22 mouse cellular contexts compared by ENCODE assay signal in genomic region chrX:142703953-142704352, GRCm38 (mm10). TPM values are rescaled to one million over a fixed set of nuclear protein-coding genes. Genes with fewer than 3 reads are reported as not detected.
A peak's percentile ranks its signal among the peaks of the same experiment; 100 is the strongest.
DNase-seq lines count a peak whose midpoint lies in the region; ATAC-seq and TF ChIP-seq lines count a peak whose summit lies in the region.
"Had no signal": no experiment of that assay in that cellular context is flagged by ENCODE, and none has a peak within 500 bp of the region (broad histone marks: within the 10 kb centered on the region; RNA-seq: fewer than 3 reads in every experiment).

No protein-coding gene starts in this region.

- no peak overlapping the region for H3K4me2 ChIP-seq in CH12.LX (ENCODE audit: insufficient read depth, low read depth, poor library complexity, severe bottlenecking)
- H3K4me2 ChIP-seq in midbrain, embryonic 14.5 days (ENCODE audit: low read length) = no peak overlapping the region

- H3K79me2 ChIP-seq in CH12.LX (replicated peaks; ENCODE audit: control insufficient read depth, extremely low read depth, insufficient read depth, poor library complexity, severe bottlenecking) (no peaks in the 10 kb centered on the region), MEL (ENCODE audit: control insufficient read depth, insufficient read depth, low read length, poor library complexity) (peaks cover 12% of the 10 kb centered on the region)

- TF ChIP-seq POLR2A in CH12.LX (IDR thresholded peaks at IDR 0.05; ENCODE audit: low read depth, low read length) (no peak), MEL (IDR thresholded peaks at IDR 0.05; ENCODE audit: control insufficient read depth in 1 of 2, insufficient read depth in 1 of 2, low read depth in 1 of 2, low read length in 2 of 2, poor library complexity in 1 of 2) (no peak)

- H3K27me3 ChIP-seq in CH12.LX (replicated peaks) = no peaks in the 10 kb centered on the region
- H3K27me3 ChIP-seq in MEL (ENCODE audit: control insufficient read depth in 1 of 2, insufficient read depth in 2 of 2, low read length in 2 of 2) = no peaks in the 10 kb centered on the region
- no peaks in the 10 kb centered on the region for H3K27me3 ChIP-seq in midbrain, embryonic 14.5 days (ENCODE audit: control insufficient read depth, insufficient read depth, low read length)

- TF ChIP-seq EP300 in CH12.LX (IDR thresholded peaks at IDR 0.05; ENCODE audit: low read length) (no peak), MEL (IDR thresholded peaks at IDR 0.05; ENCODE audit: low read depth in 1 of 2, low read length in 2 of 2) (no peak)

- dilution Hi-C loops in CH12.LX (cut with MboI; ENCODE audit: extremely low pct_ligation_motif_present, extremely low pct_unique_long_range_greater_than_20kb, low sequenced_read_pairs) = no loop called here

- peak; percentile 6 for DNase-seq in heart, adult 11 months
- DNase-seq in heart, postnatal 10 days = no peak
- DNase-seq in CH12.LX (ENCODE audit: extremely low read depth) = no peak
- DNase-seq in MEL (ENCODE audit: low read depth, low spot score) = no peak
- DNase-seq in ovary, postnatal 36 days (ENCODE audit: low spot score) = no peak
- no peak for DNase-seq in midbrain, embryonic 14.5 days
- DNase-seq: adrenal gland, adult 2 months; adrenal gland, adult 8-10 months; adrenal gland, postnatal 10 days; adrenal gland, postnatal 14 days; adrenal gland, postnatal 25 days; adrenal gland, postnatal 36 days; B cell, adult 2 months; cerebellum, adult 11 months; cerebellum, adult 11-12 months; cerebellum, adult 18-20 months; cerebellum, adult 2 months; cerebellum, adult 8-10 months had no signal

- TF ChIP-seq RAD21 in CH12.LX (IDR thresholded peaks at IDR 0.05; ENCODE audit: low read depth, low read length) = no peak
- TF ChIP-seq RAD21 in MEL (IDR thresholded peaks at IDR 0.05; ENCODE audit: low read depth, low read length) = no peak

- in situ Hi-C loops in CH12.LX (cut with MboI; ENCODE audit: low pct_ligation_motif_present, low pct_unique_long_range_greater_than_20kb, low sequenced_read_pairs) = no loop called here

- ATAC-seq in midbrain, embryonic 14.5 days (ENCODE audit: low FRiP score, low TSS enrichment) = no peak
- ATAC-seq: activated CD4-positive, CD25-positive, alpha-beta regulatory T cell, adult 4 months; CD4-positive, CD25-positive, alpha-beta regulatory T cell, adult 4 months; Patski had no signal

- H3K4me1 ChIP-seq in CH12.LX (ENCODE audit: control insufficient read depth in 1 of 2, insufficient read depth in 2 of 2) (no peaks in the 10 kb centered on the region), MEL (ENCODE audit: control insufficient read depth in 1 of 2, insufficient read depth in 2 of 2, low read length in 2 of 2) (peaks cover 0 to 3% of the 10 kb centered on the region in 2 experiments; a peak in 1 of 4 replicates)
- no peaks in the 10 kb centered on the region for H3K4me1 ChIP-seq in midbrain, embryonic 14.5 days (ENCODE audit: control insufficient read depth, insufficient read depth, low read length)

- H3K4me3 ChIP-seq in CH12.LX (replicated peaks in 1 of 3; ENCODE audit: low read depth in 2 of 3, low read length in 2 of 3, poor library complexity in 1 of 3) = no peak overlapping the region
- no peak overlapping the region for H3K4me3 ChIP-seq in MEL (ENCODE audit: control insufficient read depth in 1 of 2, insufficient read depth in 1 of 2, low read depth in 2 of 2, low read length in 2 of 2)
- H3K4me3 ChIP-seq in midbrain, embryonic 14.5 days (replicated peaks; ENCODE audit: low read depth, low read length) = no peak overlapping the region

- H3K9me3 ChIP-seq in CH12.LX (replicated peaks; ENCODE audit: low read length) (no peaks in the 10 kb centered on the region), MEL (replicated peaks; ENCODE audit: insufficient read depth, low read length) (no peaks in the 10 kb centered on the region)
- H3K9me3 ChIP-seq in midbrain, embryonic 14.5 days (ENCODE audit: control insufficient read depth, low read length) = no peaks in the 10 kb centered on the region
- H3K9me3 ChIP-seq: G1E had no signal

- H3K36me3 ChIP-seq in CH12.LX (replicated peaks in 1 of 2; ENCODE audit: control insufficient read depth in 1 of 2, insufficient read depth in 1 of 2, low read length in 1 of 2) = peaks cover 0 to 50% of the 10 kb centered on the region in 2 experiments
- H3K36me3 ChIP-seq in MEL (ENCODE audit: control insufficient read depth in 1 of 2, insufficient read depth in 2 of 2, low read length in 2 of 2) = peaks cover 9 to 10% of the 10 kb centered on the region in 2 experiments
- H3K36me3 ChIP-seq in midbrain, embryonic 14.5 days (ENCODE audit: control insufficient read depth, insufficient read depth, low read length) = no peaks in the 10 kb centered on the region

- H3K27ac ChIP-seq in CH12.LX (ENCODE audit: insufficient read depth, low read depth) (no peak overlapping the region), MEL (ENCODE audit: control insufficient read depth, low read depth, low read length) (no peak overlapping the region)
- H3K27ac ChIP-seq in midbrain, embryonic 14.5 days (replicated peaks; ENCODE audit: low read depth, low read length) = no peak overlapping the region

- intact Hi-C loops in heart, postnatal 10 days (cut with DNase I) = no loop called here

- no peak overlapping the region for H3K9ac ChIP-seq in CH12.LX (ENCODE audit: insufficient read depth, low read depth)
- H3K9ac ChIP-seq in MEL (ENCODE audit: control insufficient read depth, low read depth, low read length, poor library complexity, severe bottlenecking) = no peak overlapping the region
- no peak overlapping the region for H3K9ac ChIP-seq in midbrain, embryonic 14.5 days (replicated peaks; ENCODE audit: low read length)

- WGBS in midbrain, embryonic 14.5 days = 76% methylated on average over 3 of the region's 3 CpGs

- TF ChIP-seq CTCF in CH12.LX (conservative IDR thresholded peaks at IDR 0.05 in 1 of 2, IDR thresholded peaks at IDR 0.05 in 1 of 2; ENCODE audit: low read depth in 2 of 2, low read length in 2 of 2) (no peak), MEL (IDR thresholded peaks at IDR 0.05 in 2 of 3, conservative IDR thresholded peaks at IDR 0.05 in 1 of 3; ENCODE audit: control insufficient read depth in 1 of 3, insufficient read depth in 1 of 3, low read depth in 2 of 3, low read length in 3 of 3, poor library complexity in 1 of 3, severe bottlenecking in 1 of 3) (no peak)

TF ChIP-seq in CH12.LX, 34 proteins besides CTCF, POLR2A, EP300 and RAD21:
- TF ChIP-seq MAZ (IDR thresholded peaks at IDR 0.05; ENCODE audit: low read depth, low read length) = no peak
- TF ChIP-seq USF2 (conservative IDR thresholded peaks at IDR 0.05; ENCODE audit: low read depth, low read length) = no peak
- peak; percentile 39; the same call in 1 of the 2 replicates for TF ChIP-seq ZKSCAN1 (IDR thresholded peaks at IDR 0.05; ENCODE audit: borderline replicate concordance, low read depth, low read length)

TF ChIP-seq in MEL, 35 proteins besides CTCF, POLR2A, EP300 and RAD21:
- TF ChIP-seq TBP (IDR thresholded peaks at IDR 0.05; ENCODE audit: low read depth, low read length) = no peak
- peak; percentile 93 for TF ChIP-seq ZKSCAN1 (IDR thresholded peaks at IDR 0.05; ENCODE audit: low read depth, low read length)

RNA-seq across cellular contexts. Expression of gene Tmem164, which starts 22.7 kb away (rescaled TPM):
- total RNA-seq in heart, postnatal 10 days (2021) = 10 to 100 TPM; 40.3 to 57.2 TPM
- 21.5 and 24.0 TPM in 2 replicates for total RNA-seq in CH12.LX (2012; rRNA removed)
- 21.4 and 22.7 TPM in 2 replicates for total RNA-seq in CH12.LX (2014; rRNA removed)
- 17.7 and 19.2 TPM in 2 replicates for polyA plus RNA-seq in CH12.LX (2012; ENCODE audit: insufficient read length, low read depth)
- total RNA-seq in MEL (2012; rRNA removed) = 92.4 and 94.1 TPM in 2 replicates
- 10 to 100 TPM; 34.3 to 72.8 TPM for polyA plus RNA-seq in MEL (2012; ENCODE audit: insufficient read depth in 1 of 2, insufficient read length in 2 of 2, low read depth in 1 of 2, low replicate concordance in 2 of 2, missing spikeins in 1 of 2)
- polyA plus RNA-seq in midbrain, embryonic 14.5 days (2014; fragmentation: Nextera tagmentation; extraction: Ambion mirVana) = 10.6 and 14.0 TPM in 2 replicates
